Mouse (Mus musculus): Measurements from ENCODE around the gene Gm10721. TPM values are rescaled to one million over a fixed set of nuclear protein-coding genes. Genes with fewer than 3 reads are reported as not detected.
A peak's percentile ranks its signal among the peaks of the same experiment; 100 is the strongest.
"Not testable (repeated sequence)": the region's sequence is repeated elsewhere in the genome, so short reads cannot be mapped to it uniquely, and the experiment has no call there.

Gm10721 gene
- total RNA-seq, 2 experiments from 2014 or later, result 0.93 TPM; not detected in 1

DNA sequence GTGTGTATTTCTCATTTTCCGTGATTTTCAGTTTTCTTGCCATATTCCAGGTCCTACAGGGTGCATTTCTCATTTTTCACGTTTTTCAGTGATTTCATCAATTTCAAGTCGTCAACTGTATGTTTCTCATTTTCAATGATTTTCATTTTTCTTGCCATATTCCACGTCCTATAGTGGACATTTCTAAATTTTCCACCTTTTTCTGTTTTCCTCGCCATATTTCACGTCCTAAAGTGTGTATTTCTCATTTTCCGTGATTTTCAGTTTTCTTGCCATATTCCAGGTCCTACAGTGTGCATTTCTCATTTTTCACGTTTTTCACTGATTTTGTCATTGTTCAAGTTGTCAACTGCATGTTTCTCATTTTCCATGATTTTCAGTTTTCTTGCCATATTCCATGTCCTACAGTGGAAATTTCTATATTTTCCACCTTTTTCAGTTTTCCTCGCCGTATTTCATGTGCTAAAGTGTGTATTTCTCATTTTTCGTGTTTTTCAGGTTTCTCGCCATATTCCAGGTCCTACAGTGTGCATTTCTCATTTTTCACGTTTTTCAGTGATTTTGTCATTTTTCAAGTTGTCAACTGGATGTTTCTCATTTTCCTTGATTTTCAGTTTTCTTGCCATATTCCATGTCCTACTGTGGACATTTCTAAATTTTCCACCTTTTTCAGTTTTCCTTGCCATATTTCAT is 9.5 kb downstream of the Gm10721 start:
- intact Hi-C loops (cut with DNase I), result not testable (repeated sequence)

DNA sequence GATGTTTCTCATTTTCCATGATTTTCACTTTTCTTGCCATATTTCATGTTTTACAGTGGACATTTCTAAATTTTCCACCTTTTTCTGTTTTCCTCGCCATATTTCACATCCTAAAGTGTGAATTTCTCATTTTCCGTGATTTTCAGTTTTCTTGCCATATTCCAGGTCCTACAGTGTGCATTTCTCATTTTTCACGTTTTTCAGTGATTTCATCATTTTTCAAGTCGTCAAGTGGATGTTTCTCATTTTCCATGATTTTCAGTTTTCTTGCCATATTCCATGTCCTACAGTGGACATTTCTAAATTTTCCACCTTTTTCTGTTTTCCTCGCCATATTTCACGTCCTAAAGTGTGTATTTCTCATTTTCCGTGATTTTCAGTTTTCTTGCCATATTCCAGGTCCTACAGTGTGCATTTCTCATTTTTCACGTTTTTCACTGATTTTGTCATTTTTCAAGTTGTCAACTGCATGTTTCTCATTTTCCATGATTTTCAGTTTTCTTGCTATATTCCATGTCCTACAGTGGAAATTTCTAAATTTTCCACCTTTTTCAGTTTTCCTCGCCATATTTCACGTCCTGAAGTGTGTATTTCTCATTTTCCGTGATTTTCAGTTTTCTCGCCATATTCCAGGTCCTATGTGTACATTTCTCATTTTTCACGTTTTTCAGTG is 10.5 kb downstream of the Gm10721 start, which contains the start of gene Gm10718:
Gm10718 (plus strand) TSS at position 236 of the 673 bp plus-strand sequence.
- intact Hi-C loops (cut with DNase I); H3K27ac ChIP-seq; H3K4me3 ChIP-seq: not testable (repeated sequence)
- peak in 1 of 2 experiments; percentile 15 for DNase-seq (ENCODE audit: extremely low spot score in 1 of 2, low spot score in 2 of 2)

More for the DNA sequence above, 9.5 kb downstream of the Gm10721 start:
- not testable (repeated sequence) for H3K4me3 ChIP-seq, H3K27ac ChIP-seq
- DNase-seq (ENCODE audit: extremely low spot score in 1 of 2, low spot score in 2 of 2), result peak; percentile 63 to 80

GRCm38 (mm10) chr9:3023985-3024648 is 11.2 kb downstream of the Gm10721 start:
- H3K4me3 ChIP-seq; intact Hi-C loops (cut with DNase I); H3K27ac ChIP-seq: not testable (repeated sequence)
- DNase-seq (ENCODE audit: extremely low spot score in 1 of 2, low spot score in 2 of 2), result peak; percentile 72 to 78

GRCm38 (mm10) chr9:3024912-3025467 is 12.1 kb downstream of the Gm10721 start, which contains the start of gene Gm10717:
Gene Gm10717, plus strand, starts transcription at chr9:3025417.
- intact Hi-C loops (cut with DNase I), result not testable (repeated sequence)

GRCm38 (mm10) chr9:3025653-3026052 is 12.7 kb downstream of the Gm10721 start:
- H3K27ac ChIP-seq; intact Hi-C loops (cut with DNase I); H3K4me3 ChIP-seq: not testable (repeated sequence)
- DNase-seq (ENCODE audit: extremely low spot score in 1 of 2, low spot score in 2 of 2), result peak; percentile 70 to 76

More at GRCm38 (mm10) chr9:3024912-3025467, 12.1 kb downstream of the Gm10721 start, which contains the start of gene Gm10717:
- H3K27ac ChIP-seq, H3K4me3 ChIP-seq: not testable (repeated sequence)
- peak; percentile 26 to 61 for DNase-seq (ENCODE audit: extremely low spot score in 1 of 2, low spot score in 2 of 2)

DNA sequence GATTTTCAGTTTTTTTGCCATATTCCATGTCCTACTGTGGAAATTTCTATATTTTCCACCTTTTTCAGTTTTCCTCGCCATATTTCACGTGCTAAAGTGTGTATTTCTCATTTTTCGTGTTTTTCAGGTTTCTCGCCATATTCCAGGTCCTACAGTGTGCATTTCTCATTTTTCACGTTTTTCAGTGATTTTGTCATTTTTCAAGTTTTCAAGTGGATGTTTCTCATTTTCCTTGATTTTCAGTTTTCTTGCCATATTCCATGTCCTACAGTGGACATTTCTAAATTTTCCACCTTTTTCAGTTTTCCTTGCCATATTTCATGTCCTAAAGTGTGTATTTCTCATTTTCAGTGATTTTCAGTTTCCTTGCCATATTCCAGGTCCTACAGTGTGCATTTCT is 13.2 kb downstream of the Gm10721 start:
- H3K4me3 ChIP-seq; intact Hi-C loops (cut with DNase I); H3K27ac ChIP-seq; DNase-seq (ENCODE audit: extremely low spot score in 1 of 2, low spot score in 2 of 2): not testable (repeated sequence)

DNA sequence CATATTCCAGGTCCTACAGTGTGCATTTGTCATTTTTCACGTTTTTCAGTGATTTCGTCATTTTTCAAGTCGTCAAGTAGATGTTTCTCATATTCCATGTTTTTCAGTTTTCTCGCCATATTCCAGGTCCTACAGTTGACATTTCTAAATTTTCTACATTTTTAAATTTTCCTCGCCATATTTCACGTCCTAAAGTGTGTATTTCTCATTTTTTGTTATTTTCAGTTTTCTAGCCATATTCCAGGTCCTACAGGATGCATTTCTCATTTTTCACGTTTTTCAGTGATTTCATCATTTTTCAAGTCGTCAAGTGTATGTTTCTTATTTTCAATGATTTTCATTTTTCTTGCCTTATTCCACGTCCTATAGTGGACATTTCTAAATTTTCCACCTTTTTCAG is 13.8 kb downstream of the Gm10721 start:
- intact Hi-C loops (cut with DNase I); H3K4me3 ChIP-seq; H3K27ac ChIP-seq; DNase-seq (ENCODE audit: extremely low spot score in 1 of 2, low spot score in 2 of 2): not testable (repeated sequence)

DNA sequence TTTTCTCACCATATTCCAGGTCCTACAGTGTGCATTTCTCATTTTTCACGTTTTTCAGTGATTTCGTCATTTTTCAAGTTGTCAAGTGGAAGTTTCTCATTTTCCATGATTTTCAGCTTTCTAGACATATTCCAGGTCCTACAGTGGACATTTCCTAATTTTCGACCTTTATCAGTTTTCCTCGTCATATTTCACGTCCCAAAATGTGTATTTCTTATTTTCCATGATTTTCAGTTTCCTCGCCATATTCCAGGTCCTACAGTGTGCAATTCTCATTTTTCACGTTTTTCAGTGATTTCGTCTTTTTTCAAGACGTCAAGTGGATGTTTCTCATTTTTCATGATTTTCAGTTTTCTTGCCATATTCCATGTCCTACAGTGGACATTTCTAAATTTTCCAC is 14.3 kb downstream of the Gm10721 start:
- intact Hi-C loops (cut with DNase I); H3K27ac ChIP-seq; H3K4me3 ChIP-seq; DNase-seq (ENCODE audit: extremely low spot score in 1 of 2, low spot score in 2 of 2): not testable (repeated sequence)

GRCm38 (mm10) chr9:3029276-3030000 is 16.5 kb downstream of the Gm10721 start:
- H3K27ac ChIP-seq; intact Hi-C loops (cut with DNase I); H3K4me3 ChIP-seq: not testable (repeated sequence)
- peak in 1 of 2 experiments; percentile 33 for DNase-seq (ENCODE audit: extremely low spot score in 1 of 2, low spot score in 2 of 2)

DNA sequence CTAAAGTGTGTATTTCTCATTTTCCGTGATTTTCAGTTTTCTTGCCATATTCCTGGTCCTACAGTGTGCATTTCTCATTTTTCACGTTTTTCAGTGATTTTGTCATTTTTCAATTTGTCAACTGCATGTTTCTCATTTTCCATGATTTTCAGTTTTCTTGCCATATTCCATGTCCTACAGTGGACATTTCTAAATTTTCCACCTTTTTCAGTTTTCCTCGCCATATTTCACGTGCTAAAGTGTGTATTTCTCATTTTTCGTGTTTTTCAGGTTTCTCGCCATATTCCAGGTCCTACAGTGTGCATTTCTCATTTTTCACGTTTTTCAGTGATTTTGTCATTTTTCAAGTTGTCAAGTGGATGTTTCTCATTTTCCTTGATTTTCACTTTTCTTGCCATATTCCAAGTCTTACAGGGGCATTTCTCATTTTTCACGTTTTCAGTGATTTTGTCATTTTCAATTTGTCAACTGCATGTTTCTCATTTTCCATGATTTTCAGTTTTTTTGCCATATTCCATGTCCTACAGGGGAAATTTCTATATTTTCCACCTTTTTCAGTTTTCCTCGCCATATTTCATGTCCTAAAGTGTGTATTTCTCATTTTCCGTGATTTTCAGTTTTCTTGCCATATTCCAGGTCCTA is 17.9 kb downstream of the Gm10721 start:
- DNase-seq (ENCODE audit: extremely low spot score in 1 of 2, low spot score in 2 of 2); intact Hi-C loops (cut with DNase I); H3K27ac ChIP-seq; H3K4me3 ChIP-seq: not testable (repeated sequence)

- H3K27ac ChIP-seq; intact Hi-C loops (cut with DNase I); DNase-seq (ENCODE audit: extremely low spot score in 1 of 2, low spot score in 2 of 2); H3K4me3 ChIP-seq: not testable (repeated sequence)
Observed at GRCm38 (mm10) chr9:3034299-3034698, 21.4 kb downstream of the Gm10721 start, which contains the start of gene Gm17535. Gene Gm17535, plus strand, starts transcription at chr9:3034599.

GRCm38 (mm10) chr9:3036577-3036976 is 23.6 kb downstream of the Gm10721 start, which contains the start of gene Gm10715:
Gene Gm10715, plus strand, starts transcription at chr9:3036877.
- DNase-seq (ENCODE audit: extremely low spot score in 1 of 2, low spot score in 2 of 2); intact Hi-C loops (cut with DNase I); H3K27ac ChIP-seq; H3K4me3 ChIP-seq: not testable (repeated sequence)

DNA sequence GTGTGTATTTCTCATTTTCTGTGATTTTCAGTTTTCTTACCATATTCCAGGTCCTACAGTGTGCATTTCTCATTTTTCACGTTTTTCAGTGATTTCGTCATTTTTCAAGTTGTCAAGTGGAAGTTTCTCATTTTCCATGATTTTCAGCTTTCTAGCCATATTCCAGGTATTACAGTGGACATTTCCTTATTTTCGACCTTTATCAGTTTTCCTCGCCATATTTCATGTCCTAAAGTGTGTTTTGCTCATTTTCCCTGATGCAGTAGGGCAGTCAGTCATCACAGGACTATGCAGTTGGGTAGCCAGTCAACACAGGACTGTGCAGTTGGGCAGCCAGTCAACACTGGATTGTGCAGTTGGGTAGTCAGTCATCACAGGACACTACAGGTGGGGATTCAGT is 25.2 kb downstream of the Gm10721 start:
- DNase-seq (ENCODE audit: extremely low spot score in 1 of 2, low spot score in 2 of 2); H3K27ac ChIP-seq: not testable (repeated sequence)

More for the DNA sequence above, 25.2 kb downstream of the Gm10721 start:
- H3K4me3 ChIP-seq; intact Hi-C loops (cut with DNase I): not testable (repeated sequence)

Data from left cerebral cortex, adult 2 months (tissue).